ENCODE assay signal across 22 mouse cellular contexts in the genomic region with DNA sequence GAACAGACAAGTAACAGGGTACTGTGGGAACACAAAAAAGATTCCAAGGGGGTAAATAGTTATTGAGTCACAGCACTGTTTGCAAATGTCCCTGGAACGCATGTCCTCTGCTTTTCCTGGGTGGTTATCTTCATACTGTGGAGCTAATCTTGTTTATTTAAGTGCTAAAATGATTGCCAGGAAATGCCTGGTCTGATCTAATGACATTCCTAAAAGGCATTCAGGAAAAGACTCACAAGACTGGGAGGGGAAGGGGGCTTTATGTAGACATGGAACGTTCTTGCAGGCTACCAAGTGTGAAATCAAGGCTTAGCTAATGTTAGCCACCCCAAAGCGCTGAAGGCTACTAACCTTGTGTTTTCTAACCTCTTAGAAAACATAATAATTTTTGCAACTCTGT.
DNase-seq lines count a peak whose midpoint lies in the region; ATAC-seq and TF ChIP-seq lines count a peak whose summit lies in the region.
"Had no signal": no experiment of that assay in that cellular context is flagged by ENCODE, and none has a peak within 500 bp of the region (broad histone marks: within the 10 kb centered on the region; RNA-seq: fewer than 3 reads in every experiment).

No protein-coding gene starts in this region.

- 26% methylated on average over 3 of the region's 3 CpGs for WGBS in heart, embryonic 10.5 days
- 18% methylated on average over 3 of the region's 3 CpGs for WGBS in heart, postnatal 0 days
- 25% methylated on average over 3 of the region's 3 CpGs for WGBS in heart, embryonic 11.5 days (ENCODE audit: insufficient replicate concordance)
- WGBS in liver, adult 2 months, result 29% methylated on average over 3 of the region's 3 CpGs
- WGBS in liver, postnatal 0 days (ENCODE audit: insufficient replicate concordance), result 32% methylated on average over 3 of the region's 3 CpGs

- no peaks in the 10 kb centered on the region for H3K79me2 ChIP-seq in liver, adult 2 months (ENCODE audit: control insufficient read depth, insufficient read depth, low read length)

- peak; percentile 71 for ATAC-seq in heart, postnatal 0 days (ENCODE audit: insufficient read depth, low read depth)
- no peak for ATAC-seq in heart, embryonic 11.5 days (replicated peaks; ENCODE audit: insufficient number of reproducible peaks, low FRiP score, low TSS enrichment)
- no peak for ATAC-seq in liver, postnatal 0 days
- ATAC-seq in frontal cortex, adult (ENCODE audit: low TSS enrichment), result no peak
- ATAC-seq: CD4-positive, CD25-positive, alpha-beta regulatory T cell, adult 4 months; forebrain, embryonic 16.5 days; inflammation-experienced regulatory T-cells, adult 6 months had no signal

- TF ChIP-seq EP300 in heart, postnatal 0 days (IDR thresholded peaks at IDR 0.05; ENCODE audit: low read depth), result 0 out of 2 replicates have a peak, but pooled peaks have one; percentile 52
- TF ChIP-seq EP300 in liver, postnatal 0 days (IDR thresholded peaks at IDR 0.05; ENCODE audit: low read depth), result no peak

- TF ChIP-seq POLR2A in liver, adult 2 months (IDR thresholded peaks at IDR 0.05; ENCODE audit: extremely low read depth, insufficient read depth, low read length), result no peak

- TF ChIP-seq CTCF in heart, postnatal 0 days (IDR thresholded peaks at IDR 0.05; ENCODE audit: low read depth), result no peak
- TF ChIP-seq CTCF in liver, adult 2 months (IDR thresholded peaks at IDR 0.05; ENCODE audit: low read depth, low read length), result no peak
- TF ChIP-seq CTCF in liver, postnatal 0 days (IDR thresholded peaks at IDR 0.05; ENCODE audit: low read depth), result no peak

- no peaks in the 10 kb centered on the region for H3K9me3 ChIP-seq in heart, embryonic 10.5 days
- H3K9me3 ChIP-seq in heart, postnatal 0 days (replicated peaks; ENCODE audit: control insufficient read depth, low read length), result no peaks in the 10 kb centered on the region
- H3K9me3 ChIP-seq in heart, embryonic 11.5 days (replicated peaks; ENCODE audit: control insufficient read depth, low read length), result no peaks in the 10 kb centered on the region
- no peaks in the 10 kb centered on the region for H3K9me3 ChIP-seq in liver, postnatal 0 days (ENCODE audit: low read length)
- H3K9me3 ChIP-seq: embryonic facial prominence, embryonic 10.5 days; megakaryocyte, embryonic 14.5 days had no signal

- no peaks in the 10 kb centered on the region for H3K36me3 ChIP-seq in heart, embryonic 10.5 days
- H3K36me3 ChIP-seq in heart, postnatal 0 days (replicated peaks; ENCODE audit: control insufficient read depth, insufficient read depth, low read length), result no peaks in the 10 kb centered on the region
- H3K36me3 ChIP-seq in heart, embryonic 11.5 days (ENCODE audit: control insufficient read depth, insufficient read depth, low read length), result no peaks in the 10 kb centered on the region
- H3K36me3 ChIP-seq in liver, adult 2 months (ENCODE audit: control insufficient read depth, insufficient read depth, low read length), result no peaks in the 10 kb centered on the region
- no peaks in the 10 kb centered on the region for H3K36me3 ChIP-seq in liver, postnatal 0 days (replicated peaks; ENCODE audit: insufficient read depth, low read length)
- H3K36me3 ChIP-seq: embryonic facial prominence, embryonic 10.5 days had no signal

- no peak overlapping the region for H3K4me2 ChIP-seq in heart, postnatal 0 days (ENCODE audit: low read depth, low read length)
- H3K4me2 ChIP-seq in heart, embryonic 11.5 days, result no peak overlapping the region
- H3K4me2 ChIP-seq in liver, postnatal 0 days (ENCODE audit: low read depth, low read length), result no peak overlapping the region
- H3K4me2 ChIP-seq: hindbrain, embryonic 14.5 days; liver, embryonic 11.5 days had no signal

- intact Hi-C loops in heart, postnatal 36 days (cut with DNase I), result no loop called here

- no peaks in the 10 kb centered on the region for H3K27me3 ChIP-seq in heart, embryonic 10.5 days (ENCODE audit: insufficient read depth, poor library complexity, severe bottlenecking)
- no peaks in the 10 kb centered on the region for H3K27me3 ChIP-seq in heart, postnatal 0 days (ENCODE audit: control insufficient read depth, insufficient read depth, low read length)
- no peaks in the 10 kb centered on the region for H3K27me3 ChIP-seq in heart, embryonic 11.5 days (ENCODE audit: control insufficient read depth, insufficient read depth, low read length)
- H3K27me3 ChIP-seq in liver, adult 2 months (ENCODE audit: control insufficient read depth, insufficient read depth, low read length), result no peaks in the 10 kb centered on the region
- no peaks in the 10 kb centered on the region for H3K27me3 ChIP-seq in liver, postnatal 0 days (ENCODE audit: insufficient read depth, low read length)
- H3K27me3 ChIP-seq: megakaryocyte, embryonic 14.5 days had no signal

- H3K27ac ChIP-seq in heart, embryonic 10.5 days, result peak overlapping the region; percentile 52; the same call in 1 of the 2 replicates
- peak overlapping the region; percentile 64 for H3K27ac ChIP-seq in heart, postnatal 0 days (ENCODE audit: low read depth)
- no peak overlapping the region for H3K27ac ChIP-seq in heart, embryonic 11.5 days (ENCODE audit: low read depth, low read length)
- H3K27ac ChIP-seq in liver, adult 2 months (replicated peaks; ENCODE audit: insufficient read depth, low read depth, low read length), result no peak overlapping the region
- no peak overlapping the region for H3K27ac ChIP-seq in liver, postnatal 0 days (ENCODE audit: low read depth)
- H3K27ac ChIP-seq: embryonic facial prominence, embryonic 10.5 days; hindbrain, embryonic 14.5 days; layer of hippocampus, adult 2 months had no signal

- peaks cover 8% of the 10 kb centered on the region; the same call in 1 of the 2 replicates for H3K4me1 ChIP-seq in heart, embryonic 10.5 days
- H3K4me1 ChIP-seq in heart, postnatal 0 days (ENCODE audit: control insufficient read depth, insufficient read depth), result peaks cover 18% of the 10 kb centered on the region
- peaks cover 13% of the 10 kb centered on the region for H3K4me1 ChIP-seq in heart, embryonic 11.5 days (ENCODE audit: control insufficient read depth, insufficient read depth, low read length)
- no peaks in the 10 kb centered on the region for H3K4me1 ChIP-seq in liver, adult 2 months (ENCODE audit: control insufficient read depth, insufficient read depth, low read length)
- no peaks in the 10 kb centered on the region for H3K4me1 ChIP-seq in liver, postnatal 0 days (ENCODE audit: insufficient read depth)
- H3K4me1 ChIP-seq: embryonic facial prominence, embryonic 10.5 days; megakaryocyte, embryonic 14.5 days had no signal

- H3K4me3 ChIP-seq in heart, embryonic 10.5 days, result no peak overlapping the region
- H3K4me3 ChIP-seq in heart, postnatal 0 days (ENCODE audit: low read depth, low read length), result no peak overlapping the region
- no peak overlapping the region for H3K4me3 ChIP-seq in heart, embryonic 11.5 days (ENCODE audit: low read depth, low read length)
- H3K4me3 ChIP-seq in liver, adult 2 months (ENCODE audit: insufficient read depth, low read depth, low read length), result no peak overlapping the region
- H3K4me3 ChIP-seq in liver, postnatal 0 days (ENCODE audit: low read depth, low read length), result no peak overlapping the region
- H3K4me3 ChIP-seq: embryonic facial prominence, embryonic 10.5 days; layer of hippocampus, adult 2 months; megakaryocyte, embryonic 14.5 days had no signal

- no peak overlapping the region for H3K9ac ChIP-seq in heart, postnatal 0 days (replicated peaks; ENCODE audit: low read depth, low read length)
- H3K9ac ChIP-seq in heart, embryonic 11.5 days (ENCODE audit: low read depth, low read length), result no peak overlapping the region
- no peak overlapping the region for H3K9ac ChIP-seq in liver, adult 2 months (ENCODE audit: low read depth, low read length)
- no peak overlapping the region for H3K9ac ChIP-seq in liver, postnatal 0 days (replicated peaks)
- H3K9ac ChIP-seq: hindbrain, embryonic 14.5 days had no signal

- DNase-seq in heart, embryonic 10.5 days (ENCODE audit: low spot score), result no peak
- DNase-seq in heart, postnatal 36 days, result no peak
- DNase-seq in heart, postnatal 0 days (ENCODE audit: low spot score), result peak; percentile 50
- peak; percentile 14 for DNase-seq in liver, adult 2 months (ENCODE audit: extremely low read depth, low read depth, low spot score)
- no peak for DNase-seq in liver, postnatal 0 days
- peak; percentile 15 for DNase-seq in lung, postnatal 25 days (ENCODE audit: low spot score)
- DNase-seq: adrenal gland, postnatal 25 days; cerebellum, adult 9-10 months; gastrocnemius, postnatal 14 days; midbrain, embryonic 14.5 days; thymus, adult 18-20 months; thymus, postnatal 36 days had no signal

Comparison
In these comparisons a context has a peak if more than half of its experiments do, and no peak if none do; other contexts are left out.
1. DNase-seq: peak in heart, postnatal 0 days (single experiment), liver, adult 2 months (single experiment) and lung, postnatal 25 days (single experiment); none in heart, embryonic 10.5 days (single experiment), heart, postnatal 36 days (0 of 2) and liver, postnatal 0 days (single experiment).
2. H3K27ac ChIP-seq: peak in heart, embryonic 10.5 days (single experiment) and heart, postnatal 0 days (single experiment); none in heart, embryonic 11.5 days (single experiment), liver, adult 2 months (single experiment) and liver, postnatal 0 days (single experiment).